Mouse (Mus musculus) cerebellum, adult 2 months (tissue): ENCODE results near the gene Isg20l2. TPM values are rescaled to one million over a fixed set of nuclear protein-coding genes. Genes with fewer than 3 reads are reported as not detected.

Experiments
- DNase-seq, 2 experiments: peaks; one replicate each; pipeline ENCODE4 v3.0.0; 2021
- H3K27ac ChIP-seq: fragments of 200-500 bp; 2 replicates; pipeline ENCODE4 v1.5.1; 2012; ENCODE audit warnings: low read length, control low read depth, inconsistent platforms; ENCODE audit not compliant: insufficient read depth
- H3K27me3 ChIP-seq: fragments of 200-500 bp; 2 replicates; pipeline ENCODE4 v1.6.1; 2012; ENCODE audit warnings: inconsistent platforms, mild to moderate bottlenecking, low read length, moderate library complexity; ENCODE audit not compliant: control insufficient read depth, insufficient read depth
- H3K4me1 ChIP-seq: fragments of 200-500 bp; 2 replicates; pipeline ENCODE4 v1.6.1; 2011; ENCODE audit warnings: low read length; ENCODE audit not compliant: control insufficient read depth, insufficient read depth
- H3K4me3 ChIP-seq: fragments of 200-500 bp; replicated peaks from 2 replicates; pipeline ENCODE3; 2011; ENCODE audit warnings: mild to moderate bottlenecking, low read depth, low read length, control low read depth; ENCODE audit not compliant: insufficient read depth
- CTCF ChIP-seq: fragments of 200-500 bp; IDR thresholded peaks from 2 replicates; pipeline ENCODE4 v1.5.1; 2011; ENCODE audit warnings: low read depth, mild to moderate bottlenecking, control low read depth, low read length, moderate library complexity, borderline replicate concordance; ENCODE audit not compliant: insufficient read depth
- POLR2A ChIP-seq: fragments of 200-500 bp; IDR thresholded peaks from 2 replicates; pipeline ENCODE4 v1.6.1; 2011; ENCODE audit warnings: low read length, control low read depth, borderline replicate concordance; ENCODE audit not compliant: insufficient read depth
- WGBS: fragments of 180-500 bp; shearing (Covaris S2); methylation state at CpG from one replicate; pipeline ENCODE4 v1.1.7; 2018; 5-methylcytosine and 5-hydroxymethylcytosine counted together
- polyA plus RNA-seq: library from polyadenylated mRNA; depleted of rRNA; stranded (reverse); fragments of >200 nt; gene quantifications from 2 replicates; pipeline ENCODE4 v1.2.3, GENCODE M21; 2012; rRNA removed

The Isg20l2 gene
- polyA plus RNA-seq, 1 experiment: 15.2 TPM

DNA sequence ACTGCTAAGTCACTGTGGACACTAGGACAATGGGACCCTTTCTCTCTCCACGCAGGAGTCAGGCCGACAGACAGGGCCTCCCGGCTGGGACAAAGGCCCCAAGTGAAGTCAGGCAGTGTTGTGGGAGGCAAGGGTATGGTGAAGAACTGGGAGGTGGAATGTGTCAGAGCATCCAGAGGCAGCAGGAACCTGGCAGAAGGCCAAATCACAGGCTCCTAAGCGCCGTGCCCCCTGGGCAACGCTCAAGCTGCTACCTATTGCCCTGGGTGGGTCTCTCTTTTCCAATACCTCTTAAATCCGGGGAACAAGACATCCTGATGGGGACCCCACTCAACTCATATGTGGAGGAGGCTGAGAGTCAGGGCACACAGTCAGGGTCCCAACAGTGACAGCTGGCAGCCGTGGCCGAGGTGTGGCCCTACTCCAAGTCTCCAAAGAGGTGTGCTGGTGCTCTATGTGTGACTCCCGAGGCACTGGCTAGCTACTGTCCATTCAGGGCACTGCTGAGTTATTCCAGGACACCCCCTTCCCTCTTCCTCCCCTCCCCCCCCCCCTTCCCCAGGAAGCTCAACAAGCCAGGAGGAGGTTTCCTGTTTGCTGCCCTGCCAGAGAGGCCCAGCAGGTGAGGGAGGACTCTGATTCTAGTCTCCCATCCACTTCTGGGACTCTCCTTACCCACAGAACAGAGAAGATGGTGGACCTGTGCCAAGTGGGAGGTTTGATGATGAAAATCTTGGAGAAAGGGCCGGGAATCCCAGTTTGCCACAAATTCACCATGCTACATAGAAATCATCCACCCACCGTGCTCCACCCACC lies 55.6 kb downstream of the Isg20l2 start:
- TF ChIP-seq POLR2A: no peak
- TF ChIP-seq CTCF: no peak
- peaks cover 11% of the 10 kb centered on the region for H3K4me1 ChIP-seq
- no peak overlapping the region for H3K27ac ChIP-seq
- no peak overlapping the region for H3K4me3 ChIP-seq
- WGBS: 16% methylated on average over 12 of the region's 12 CpGs
- H3K27me3 ChIP-seq: no peaks in the 10 kb centered on the region
- DNase-seq: no peak

DNA sequence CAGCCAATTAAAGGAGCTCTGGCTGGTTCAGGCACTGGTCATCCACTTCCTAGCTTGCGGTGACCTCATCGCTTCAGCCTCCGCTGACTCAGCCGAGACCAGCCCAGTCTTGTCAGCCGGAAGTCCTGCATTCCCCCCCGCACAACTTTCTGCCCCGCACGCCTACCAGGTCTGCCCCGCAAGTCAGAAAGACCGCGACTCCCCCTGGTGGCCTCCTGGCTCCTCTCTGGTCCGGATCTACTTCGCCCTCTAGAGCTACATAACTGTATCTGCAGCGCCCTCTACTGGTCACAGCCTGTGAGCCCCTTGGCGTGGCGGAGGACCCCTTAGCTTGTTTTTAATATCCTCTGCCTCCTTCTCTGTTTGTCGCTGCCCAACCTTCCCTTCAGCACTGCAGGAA lies 56.8 kb downstream of the Isg20l2 start:
- Histone ChIP-seq H3K27ac (no peak overlapping the region), H3K4me1 (peaks cover 11% of the 10 kb centered on the region)

DNA sequence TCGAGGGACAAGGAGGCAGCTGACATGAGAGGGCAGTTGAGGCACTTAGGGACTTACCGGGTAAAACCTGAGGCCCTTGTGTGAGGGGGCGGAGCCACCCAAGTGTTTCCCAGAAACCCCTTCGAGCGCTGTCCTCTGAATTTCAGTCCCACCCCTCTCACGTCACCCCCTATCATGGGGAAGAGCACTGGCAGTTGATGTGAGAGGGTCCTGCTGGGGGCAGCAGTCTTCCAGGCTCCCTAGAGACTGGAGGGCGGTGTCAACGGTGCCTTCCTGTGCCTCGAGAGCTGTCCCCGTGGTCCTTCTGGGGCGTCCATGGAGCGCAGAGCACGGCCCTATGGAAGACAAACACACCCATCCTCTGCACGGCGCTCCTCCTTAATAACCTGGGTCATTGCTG lies 57.5 kb downstream of the Isg20l2 start:
- Histone ChIP-seq H3K4me1 (peaks cover 11% of the 10 kb centered on the region), H3K27ac (no peak overlapping the region), H3K27me3 (no peaks in the 10 kb centered on the region), H3K4me3 (peak overlapping the region; percentile 21)
- 3% methylated on average over 15 of the region's 15 CpGs for WGBS
- DNase-seq: no peak
- TF ChIP-seq POLR2A (no peak), CTCF (no peak)

More for the DNA sequence above, 56.8 kb downstream of the Isg20l2 start:
- WGBS: under 1% methylated on average over 17 of the region's 17 CpGs
- H3K4me3 ChIP-seq: peak overlapping the region; percentile 42
- TF ChIP-seq POLR2A (no peak), CTCF (peak; percentile 89)
- peak; percentile 80 to 85 for DNase-seq
- H3K27me3 ChIP-seq: no peaks in the 10 kb centered on the region

DNA sequence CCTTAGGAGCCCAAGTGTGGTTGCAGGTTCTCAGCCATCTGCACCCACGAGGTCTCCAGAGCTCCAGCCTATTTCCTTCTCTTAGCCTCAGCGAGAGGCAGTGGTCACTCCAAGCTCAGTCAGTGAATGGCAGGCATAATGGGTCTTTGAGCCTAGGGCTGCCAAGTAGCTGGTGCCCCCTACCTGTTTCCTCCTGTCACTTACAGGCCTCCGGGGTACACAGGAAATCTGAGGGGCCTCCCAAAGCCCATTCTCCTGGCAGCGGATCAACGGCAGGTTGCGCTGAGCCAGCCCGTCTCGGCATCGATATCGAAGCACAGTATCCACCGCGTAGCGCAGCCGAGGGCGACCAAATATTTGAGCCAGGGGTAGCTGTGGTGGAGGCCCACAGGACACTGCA lies 58.0 kb downstream of the Isg20l2 start:
- peaks cover 11% of the 10 kb centered on the region for H3K4me1 ChIP-seq
- TF ChIP-seq POLR2A (no peak), CTCF (no peak)
- no peak for DNase-seq
- WGBS: 9% methylated on average over 15 of the region's 15 CpGs
- peak overlapping the region; percentile 2 for H3K4me3 ChIP-seq
- H3K27ac ChIP-seq: no peak overlapping the region
- H3K27me3 ChIP-seq: no peaks in the 10 kb centered on the region

DNA sequence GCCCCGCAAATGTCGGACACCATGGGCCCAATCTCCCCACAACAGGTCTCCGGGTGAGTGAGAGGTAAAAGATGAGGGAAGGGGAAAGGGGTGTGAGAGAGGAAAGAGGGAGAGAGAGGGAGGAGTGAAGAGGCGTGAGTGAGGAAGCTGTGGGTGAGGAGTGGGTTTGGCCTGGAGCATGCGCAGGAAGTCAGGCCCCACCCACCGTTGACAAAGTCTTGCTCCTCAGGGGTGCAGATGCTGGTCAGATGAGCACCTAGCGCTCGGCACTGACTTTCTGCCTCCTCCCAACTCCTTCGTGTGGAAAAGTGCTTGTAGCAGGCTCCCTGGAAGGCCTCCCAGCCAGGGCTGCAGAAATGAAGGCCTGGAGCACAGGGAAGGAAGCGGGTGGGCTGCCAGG lies 59.8 kb downstream of the Isg20l2 start:
- H3K4me1 ChIP-seq: peaks cover 11% of the 10 kb centered on the region
- no peak overlapping the region for H3K27ac ChIP-seq
- H3K27me3 ChIP-seq: no peaks in the 10 kb centered on the region
- 52% methylated on average over 10 of the region's 10 CpGs for WGBS
- H3K4me3 ChIP-seq: no peak overlapping the region
- no peak for DNase-seq
- TF ChIP-seq POLR2A (no peak), CTCF (no peak)

Other genes starting within 250 kb of the Isg20l2 start
- 0.47 and 0.70 TPM in 2 replicates for gene Lrrc71, start 181.7 kb upstream of the Isg20l2 start, polyA plus RNA-seq
- 2.5 and 2.8 TPM in 2 replicates for gene Ntrk1, start 135.2 kb upstream of the Isg20l2 start, polyA plus RNA-seq
- 1.3 and 1.4 TPM in 2 replicates for gene Insrr, start 133.4 kb upstream of the Isg20l2 start, polyA plus RNA-seq
- gene Pear1, start 106.0 kb upstream of the Isg20l2 start, polyA plus RNA-seq: 7.4 and 8.5 TPM in 2 replicates
- 0.05 TPM in 2 replicates for gene Sh2d2a, start 83.6 kb upstream of the Isg20l2 start, polyA plus RNA-seq
- gene Prcc, start 44.7 kb upstream of the Isg20l2 start, polyA plus RNA-seq: 47.6 and 48.8 TPM in 2 replicates
- 180 and 194 TPM in 2 replicates for gene Hdgf, start 24.0 kb upstream of the Isg20l2 start, polyA plus RNA-seq
- 83.9 and 84.9 TPM in 2 replicates for gene Mrpl24, start 10.8 kb upstream of the Isg20l2 start, polyA plus RNA-seq
- gene Rrnad1, start 403 bp downstream of the Isg20l2 start, polyA plus RNA-seq: 46.8 and 49.5 TPM in 2 replicates
- gene Crabp2, start 18.4 kb downstream of the Isg20l2 start, polyA plus RNA-seq: 3.5 and 5.0 TPM in 2 replicates
- gene Nes, start 40.8 kb downstream of the Isg20l2 start, polyA plus RNA-seq: 2.7 and 3.4 TPM in 2 replicates
- gene Bcan, start 69.9 kb downstream of the Isg20l2 start, polyA plus RNA-seq: 357 and 400 TPM in 2 replicates
- 103 and 112 TPM in 2 replicates for gene Hapln2, start 97.3 kb downstream of the Isg20l2 start, polyA plus RNA-seq
- 11.4 and 14.4 TPM in 2 replicates for gene Gpatch4, start 112.8 kb downstream of the Isg20l2 start, polyA plus RNA-seq
- 118 and 120 TPM in 2 replicates for gene Naxe, start 128.2 kb downstream of the Isg20l2 start, polyA plus RNA-seq
- gene Ttc24, start 148.0 kb downstream of the Isg20l2 start, polyA plus RNA-seq: not detected in 2 replicates
- 0.11 and 0.14 TPM in 2 replicates for gene Iqgap3, start 151.7 kb downstream of the Isg20l2 start, polyA plus RNA-seq
- gene Mef2d, start 212.1 kb downstream of the Isg20l2 start, polyA plus RNA-seq: 102 and 116 TPM in 2 replicates